Mouse (Mus musculus) G1E (cell line): ENCODE measurements around the gene Atp5f1.

Experiments
- CTCF ChIP-seq: IDR thresholded peaks from 2 replicates; pipeline ENCODE4 v1.5.1; 2012; ENCODE audit warnings: low read depth, low read length, inconsistent platforms, mixed read lengths
- TAL1 ChIP-seq: conservative IDR thresholded peaks from 2 replicates; pipeline ENCODE4 v1.6.1; 2012; ENCODE audit warnings: low read depth, low read length, inconsistent platforms, mixed read lengths

- no peak for TF ChIP-seq TAL1
- peak; percentile 90 for TF ChIP-seq CTCF
Observed at GRCm38 (mm10) chr3:105899394-105900147, 60.3 kb downstream of the Atp5f1 start.
